Mouse (Mus musculus) limb, embryonic 12.5 days (tissue): Measurements from ENCODE around the gene Gjb1. TPM values are rescaled to one million over a fixed set of nuclear protein-coding genes. Genes with fewer than 3 reads are reported as not detected.

Experiments
- polyA plus RNA-seq: library from polyadenylated mRNA; unstranded; fragments of >200 nt; fragmentation: Nextera tagmentation; extraction: Ambion mirVana; gene quantifications from 2 replicates; pipeline ENCODE4 v1.2.1, GENCODE M21; 2016

Gjb1 gene
- polyA plus RNA-seq, 1 experiment from 2014 or later: not detected

Other genes with a start within 250 kb of the Gjb1 start
- 46.8 and 51.7 TPM in 2 replicates for gene Snx12, start 153.8 kb upstream of the Gjb1 start, polyA plus RNA-seq
- 5.9 and 6.5 TPM in 2 replicates for gene Foxo4, start 121.8 kb upstream of the Gjb1 start, polyA plus RNA-seq
- not detected in 2 replicates for gene Gm614, start 112.4 kb upstream of the Gjb1 start, polyA plus RNA-seq
- 3.9 and 4.2 TPM in 2 replicates for gene Il2rg, start 108.1 kb upstream of the Gjb1 start, polyA plus RNA-seq
- gene Gm20489, start 107.4 kb upstream of the Gjb1 start, polyA plus RNA-seq: not detected in 2 replicates
- 46.0 and 51.7 TPM in 2 replicates for gene Med12, start 102.3 kb upstream of the Gjb1 start, polyA plus RNA-seq
- 11.1 and 14.5 TPM in 2 replicates for gene Nlgn3, start 77.2 kb upstream of the Gjb1 start, polyA plus RNA-seq
- gene Zmym3, start 44.5 kb downstream of the Gjb1 start, polyA plus RNA-seq: 43.6 and 44.8 TPM in 2 replicates
- gene Nono, start 52.9 kb downstream of the Gjb1 start, polyA plus RNA-seq: 567 and 579 TPM in 2 replicates
- gene Itgb1bp2, start 72.7 kb downstream of the Gjb1 start, polyA plus RNA-seq: 12.8 and 14.2 TPM in 2 replicates
- gene Taf1, start 156.4 kb downstream of the Gjb1 start, polyA plus RNA-seq: 21.1 and 24.9 TPM in 2 replicates